ENCODE assay signal across 9 mouse cellular contexts in the genomic region with DNA sequence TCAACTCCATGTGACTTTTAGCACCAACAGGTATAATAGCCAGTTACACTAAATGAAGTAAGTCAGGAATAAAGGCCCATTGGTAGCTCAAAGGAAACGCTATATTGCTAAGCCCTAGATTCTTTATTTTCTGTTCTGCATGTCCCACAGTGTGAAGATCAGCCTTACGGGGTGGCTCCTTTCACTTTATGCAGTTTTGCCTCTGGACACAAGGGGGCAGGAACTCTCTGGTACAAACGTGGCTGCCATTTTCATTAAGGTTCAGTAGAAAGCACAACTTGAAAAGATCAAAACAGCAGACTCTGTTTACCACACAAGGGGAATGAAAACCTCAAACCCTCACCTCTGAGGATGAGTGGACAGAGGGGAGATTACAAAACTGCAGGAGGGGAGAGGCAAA. TPM values are rescaled to one million over a fixed set of nuclear protein-coding genes. Genes with fewer than 3 reads are reported as not detected.
A peak's percentile ranks its signal among the peaks of the same experiment; 100 is the strongest.
DNase-seq lines count a peak whose midpoint lies in the region; ATAC-seq and TF ChIP-seq lines count a peak whose summit lies in the region.
"Had no signal": no experiment of that assay in that cellular context is flagged by ENCODE, and none has a peak within 500 bp of the region (broad histone marks: within the 10 kb centered on the region; RNA-seq: fewer than 3 reads in every experiment).

No protein-coding gene starts in this region.

- no peak overlapping the region for H3K9ac ChIP-seq in liver, adult 2 months (ENCODE audit: low read depth, low read length)
- H3K9ac ChIP-seq in midbrain, embryonic 13.5 days (replicated peaks): no peak overlapping the region
- H3K9ac ChIP-seq: lung, embryonic 15.5 days had no signal

- H3K36me3 ChIP-seq in liver, adult 2 months (ENCODE audit: control insufficient read depth, insufficient read depth, low read length): peaks cover under 1% of the 10 kb centered on the region; the same call in 1 of the 2 replicates
- no peaks in the 10 kb centered on the region for H3K36me3 ChIP-seq in midbrain, embryonic 13.5 days
- H3K36me3 ChIP-seq in hindbrain, embryonic 10.5 days: no peaks in the 10 kb centered on the region
- H3K36me3 ChIP-seq: lung, embryonic 15.5 days had no signal

- no peaks in the 10 kb centered on the region for H3K27me3 ChIP-seq in liver, adult 2 months (ENCODE audit: control insufficient read depth, insufficient read depth, low read length)
- no peaks in the 10 kb centered on the region for H3K27me3 ChIP-seq in midbrain, embryonic 13.5 days
- H3K27me3 ChIP-seq in hindbrain, embryonic 10.5 days (ENCODE audit: insufficient read depth, poor library complexity, severe bottlenecking): no peaks in the 10 kb centered on the region
- H3K27me3 ChIP-seq: lung, embryonic 15.5 days had no signal

- no peak overlapping the region for H3K4me2 ChIP-seq in midbrain, embryonic 13.5 days (replicated peaks)
- H3K4me2 ChIP-seq: lung, embryonic 15.5 days had no signal

- no peaks in the 10 kb centered on the region for H3K4me1 ChIP-seq in liver, adult 2 months (ENCODE audit: control insufficient read depth, insufficient read depth, low read length)
- no peaks in the 10 kb centered on the region for H3K4me1 ChIP-seq in midbrain, embryonic 13.5 days (replicated peaks)
- no peaks in the 10 kb centered on the region for H3K4me1 ChIP-seq in hindbrain, embryonic 10.5 days (replicated peaks)
- H3K4me1 ChIP-seq: lung, embryonic 15.5 days had no signal

- no peak for ATAC-seq in midbrain, embryonic 13.5 days

- no peaks in the 10 kb centered on the region for H3K9me3 ChIP-seq in midbrain, embryonic 13.5 days
- no peaks in the 10 kb centered on the region for H3K9me3 ChIP-seq in hindbrain, embryonic 10.5 days
- H3K9me3 ChIP-seq: lung, embryonic 15.5 days had no signal

- no peaks in the 10 kb centered on the region for H3K79me2 ChIP-seq in liver, adult 2 months (ENCODE audit: control insufficient read depth, insufficient read depth, low read length)

- H3K4me3 ChIP-seq in liver, adult 2 months (ENCODE audit: insufficient read depth, low read depth, low read length): no peak overlapping the region
- H3K4me3 ChIP-seq in midbrain, embryonic 13.5 days (replicated peaks): no peak overlapping the region
- no peak overlapping the region for H3K4me3 ChIP-seq in hindbrain, embryonic 10.5 days
- H3K4me3 ChIP-seq: lung, embryonic 15.5 days had no signal

- no peak for TF ChIP-seq POLR2A in liver, adult 2 months (IDR thresholded peaks at IDR 0.05; ENCODE audit: extremely low read depth, insufficient read depth, low read length)

- 57% methylated on average over 3 of the region's 3 CpGs for WGBS in liver, adult 2 months
- 36% methylated on average over 3 of the region's 3 CpGs for WGBS in midbrain, embryonic 13.5 days
- WGBS in hindbrain, embryonic 10.5 days: 52% methylated on average over 3 of the region's 3 CpGs

- peak; percentile 67 to 71 for DNase-seq in cerebellum, postnatal 10 days
- DNase-seq in cerebellum, adult 9-11 months: no peak
- peak; percentile 7 for DNase-seq in liver, adult 2 months (ENCODE audit: extremely low read depth, low read depth, low spot score)
- DNase-seq in liver (no peak), adipocyte (ENCODE audit: low spot score) (peak; percentile 59)
- peak; percentile 32 for DNase-seq in naive thymus-derived CD4-positive, alpha-beta T cell, adult 2 months (ENCODE audit: low read depth)
- DNase-seq in hindbrain, embryonic 10.5 days (ENCODE audit: low spot score): no peak

- peak; percentile 39; the same call in 1 of the 2 replicates for TF ChIP-seq CTCF in liver, adult 2 months (IDR thresholded peaks at IDR 0.05; ENCODE audit: low read depth, low read length)

- no peak overlapping the region for H3K27ac ChIP-seq in liver, adult 2 months (replicated peaks; ENCODE audit: insufficient read depth, low read depth, low read length)
- H3K27ac ChIP-seq in midbrain, embryonic 13.5 days: no peak overlapping the region
- no peak overlapping the region for H3K27ac ChIP-seq in hindbrain, embryonic 10.5 days
- H3K27ac ChIP-seq: lung, embryonic 15.5 days had no signal

RNA-seq across cellular contexts. Expression of a gene that starts 40.9 kb away (rescaled TPM):
- total RNA-seq in liver, adult 2 months (2014; rRNA removed): 3.6 and 4.5 TPM in 2 replicates
- 1.7 and 2.0 TPM in 2 replicates for polyA plus RNA-seq in liver, adult 2 months (2012; rRNA removed)
- polyA plus RNA-seq in midbrain, embryonic 13.5 days (2015; fragmentation: Nextera tagmentation; extraction: Ambion mirVana): 1.3 TPM in 2 replicates
- polyA plus RNA-seq in hindbrain, embryonic 10.5 days (2016; fragmentation: Nextera tagmentation; extraction: Ambion mirVana): 1.9 and 3.3 TPM in 2 replicates

Comparison
In these comparisons a context has a peak if more than half of its experiments do, and no peak if none do; other contexts are left out.
1. DNase-seq: peak in cerebellum, postnatal 10 days (2 of 2), liver, adult 2 months (single experiment), adipocyte (single experiment) and naive thymus-derived CD4-positive, alpha-beta T cell, adult 2 months (single experiment); none in cerebellum, adult 9-11 months (single experiment), liver (single experiment) and hindbrain, embryonic 10.5 days (single experiment).